Mouse (Mus musculus) CD4-positive, CD25-positive, alpha-beta regulatory T cell, adult 9 weeks (primary cell): Measurements from ENCODE around the gene Ndufb4. TPM values are rescaled to one million over a fixed set of nuclear protein-coding genes. Genes with fewer than 3 reads are reported as not detected.

Experiments
- polyA plus RNA-seq: library from polyadenylated mRNA; unstranded; fragments of 100-300 nt; shearing (Covaris generic); gene quantifications from one replicate; pipeline ENCODE4 v1.2.1, GENCODE M21; 2017

Ndufb4 gene
- 76.0 TPM for polyA plus RNA-seq

GRCm38 (mm10) chr16:37653731-37654657 lies at the start of gene Ndufb4:
Gene Ndufb4, minus strand, starts transcription at chr16:37654453.

Other genes starting within 250 kb of the Ndufb4 start
- gene Gtf2e1, start 114.7 kb downstream of the Ndufb4 start, polyA plus RNA-seq, result 29.6 TPM
- 16.2 TPM for gene Rabl3, start 114.6 kb downstream of the Ndufb4 start, polyA plus RNA-seq
- gene Hgd, start 74.3 kb downstream of the Ndufb4 start, polyA plus RNA-seq, result 0.38 TPM
- gene Fstl1, start 122.4 kb upstream of the Ndufb4 start, polyA plus RNA-seq, result not detected
- gene Gm36028, start 206.7 kb upstream of the Ndufb4 start, polyA plus RNA-seq, result not detected
- 10.3 TPM for gene Lrrc58, start 213.9 kb upstream of the Ndufb4 start, polyA plus RNA-seq